Mouse (Mus musculus): Measurements from ENCODE around the gene Ptpn18.

The Ptpn18 gene

DNA sequence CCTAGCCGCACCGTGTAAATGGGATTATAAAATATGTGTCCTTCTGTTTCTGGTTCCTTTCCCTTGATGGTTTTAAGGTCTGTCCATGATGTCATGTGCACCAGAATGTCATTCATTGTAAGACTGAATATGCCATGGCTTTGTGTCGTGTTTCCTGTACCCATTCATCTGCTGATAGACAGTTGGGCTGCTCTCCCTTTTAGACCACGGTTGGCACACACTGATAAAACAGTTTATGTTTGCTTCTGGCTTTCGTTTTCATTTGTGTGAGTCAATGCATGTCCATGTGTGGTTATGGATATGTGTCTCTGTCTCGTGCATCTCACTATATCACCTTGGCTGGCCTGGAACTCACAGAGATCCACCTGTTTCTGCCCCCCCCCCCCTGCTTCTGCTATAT, 5.9 kb downstream of the Ptpn18 start:
- no peak for DNase-seq (ENCODE audit: low spot score)

DNA sequence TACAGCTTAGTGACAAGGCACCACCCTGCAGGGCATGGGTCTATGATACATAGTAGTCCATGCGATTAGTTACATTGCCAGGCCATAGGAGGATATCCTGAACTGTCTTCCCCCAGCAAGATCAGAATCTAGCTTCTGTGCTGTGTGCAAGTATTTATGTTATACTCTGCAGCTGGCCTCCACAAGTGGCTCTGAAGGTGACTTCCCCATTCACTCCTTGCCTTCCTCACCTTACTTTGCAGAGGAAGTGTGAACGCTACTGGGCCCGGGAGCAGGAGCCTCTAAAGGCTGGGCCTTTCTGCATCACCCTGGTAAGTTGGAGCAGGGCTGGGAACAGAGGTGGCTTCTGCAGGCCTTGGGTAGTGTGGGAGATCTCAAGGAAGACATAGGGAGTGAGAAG, 8.5 kb downstream of the Ptpn18 start:
- DNase-seq (ENCODE audit: low spot score), result no peak

GRCm38 (mm10) chr1:34468500-34468899, 8.9 kb downstream of the Ptpn18 start:
- DNase-seq (ENCODE audit: low spot score), result no peak

DNA sequence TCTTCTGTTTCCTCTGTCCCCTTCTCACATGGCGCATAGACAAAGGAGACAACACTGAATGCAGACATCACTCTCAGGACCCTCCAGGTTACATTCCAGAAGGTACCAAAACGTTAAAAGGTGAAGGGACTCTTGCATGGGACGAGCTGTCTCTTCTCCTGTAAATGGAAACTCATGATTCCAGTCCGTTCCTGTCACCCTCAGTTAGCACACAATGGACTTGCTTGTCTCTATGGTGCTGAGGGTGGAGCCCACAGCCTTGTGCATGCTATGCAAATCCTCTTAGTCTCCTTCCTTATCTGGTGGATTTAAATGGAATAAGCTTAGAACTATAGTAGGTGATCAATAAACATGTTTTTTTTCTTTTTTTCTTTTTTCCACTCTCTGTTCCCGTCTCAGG, 10.2 kb downstream of the Ptpn18 start:
- no peak for DNase-seq (ENCODE audit: low spot score)

DNA sequence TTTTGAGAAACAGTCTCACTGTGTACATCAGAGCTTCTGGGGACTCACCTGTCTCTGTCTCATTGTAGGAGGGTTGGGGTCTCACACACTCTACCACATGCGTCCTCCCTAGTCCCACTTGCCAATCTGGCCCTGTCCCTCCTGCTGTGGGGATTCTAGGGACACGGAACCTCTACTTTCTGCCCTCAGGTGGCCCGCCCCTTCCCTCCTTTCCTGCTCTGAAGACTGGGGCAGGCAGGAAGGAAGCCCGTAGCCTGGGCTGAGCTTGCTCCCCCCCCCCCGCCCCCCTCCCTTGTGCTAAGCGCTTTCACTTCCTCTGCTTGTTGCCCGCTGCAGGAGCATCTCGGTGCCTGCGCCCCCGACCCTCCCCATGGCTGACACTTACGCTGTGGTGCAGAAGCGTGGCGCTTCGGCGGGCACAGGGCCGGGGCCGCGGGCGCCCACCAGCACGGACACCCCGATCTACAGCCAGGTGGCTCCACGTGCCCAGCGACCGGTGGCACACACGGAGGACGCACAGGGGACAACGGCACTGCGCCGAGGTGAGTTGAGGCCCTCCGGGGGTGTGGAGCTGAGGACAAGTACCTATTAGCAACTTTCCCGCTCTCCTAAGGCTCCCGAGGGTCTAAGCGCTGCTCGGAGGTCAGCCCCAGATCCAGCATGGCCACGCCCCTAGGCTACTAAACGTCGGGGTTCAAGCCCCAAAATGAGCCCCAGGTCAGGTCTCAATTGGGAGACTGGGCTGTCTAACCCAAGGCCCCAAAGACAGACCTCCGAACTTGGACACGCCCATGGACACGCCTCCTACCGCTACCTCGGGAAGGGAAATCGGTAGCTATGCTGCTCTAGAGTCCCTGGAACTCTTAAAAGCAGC, 13.1 kb downstream of the Ptpn18 start:
- peak; percentile 38 for DNase-seq (ENCODE audit: low spot score)

DNA sequence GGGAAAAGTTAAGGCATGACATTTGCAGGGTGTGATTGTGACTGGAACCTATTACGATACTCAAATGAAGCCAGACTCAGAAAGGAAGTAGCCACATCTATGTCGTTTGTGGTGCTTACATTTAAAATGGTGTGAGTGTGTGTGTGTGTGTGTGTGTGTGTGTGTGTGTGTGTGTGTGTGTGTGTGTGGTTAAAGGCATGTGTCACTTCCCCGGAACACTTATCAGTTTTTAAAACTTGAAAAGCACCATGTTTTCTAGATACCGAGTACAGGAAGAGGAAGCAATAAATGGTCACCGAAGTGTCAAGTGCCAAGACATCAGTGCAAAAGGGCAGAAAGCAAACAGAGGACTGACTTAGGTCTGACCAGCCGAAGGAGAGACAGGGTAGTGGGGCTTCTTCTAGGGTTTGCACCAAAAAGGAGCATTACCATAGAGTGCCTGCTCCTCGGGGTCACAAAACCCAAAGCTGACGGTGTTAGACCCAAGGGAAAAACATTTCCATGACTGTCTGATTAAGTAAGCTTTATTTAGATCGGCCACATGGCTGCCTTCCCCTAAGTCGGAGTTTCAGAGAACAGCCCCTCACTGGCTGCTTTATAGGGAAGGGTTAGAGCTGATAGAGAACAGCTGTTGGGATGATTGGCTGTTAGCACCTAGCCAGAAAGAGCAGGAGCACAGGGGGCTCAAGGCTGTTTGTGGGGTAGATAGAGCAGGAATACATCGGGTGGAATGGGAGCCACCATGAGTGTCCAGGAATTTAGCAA, 19.5 kb downstream of the Ptpn18 start:
- DNase-seq (ENCODE audit: low spot score), result no peak

DNA sequence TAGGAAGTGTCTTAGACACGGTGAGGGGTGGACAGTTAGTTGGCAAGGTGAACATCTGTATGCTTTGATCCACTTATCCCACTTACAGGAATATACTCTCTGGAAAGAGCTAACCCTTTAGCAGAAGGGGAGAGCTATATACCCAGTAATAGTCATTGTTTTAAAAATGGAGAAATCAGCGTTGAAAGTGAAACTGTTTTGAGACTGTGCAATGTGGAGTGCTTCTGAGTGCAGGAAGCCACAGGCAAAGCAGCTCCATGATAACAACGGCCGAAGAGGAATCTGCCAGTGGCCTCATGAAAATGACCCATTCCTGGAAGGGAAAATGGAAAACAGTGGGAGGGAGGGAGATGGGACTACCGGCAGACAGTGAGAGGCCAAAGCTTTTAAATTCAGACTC, 21.2 kb downstream of the Ptpn18 start:
- DNase-seq (ENCODE audit: low spot score), result no peak

- DNase-seq (ENCODE audit: low spot score), result no peak
Observed at GRCm38 (mm10) chr1:34481920-34482669, 22.5 kb downstream of the Ptpn18 start.

DNA sequence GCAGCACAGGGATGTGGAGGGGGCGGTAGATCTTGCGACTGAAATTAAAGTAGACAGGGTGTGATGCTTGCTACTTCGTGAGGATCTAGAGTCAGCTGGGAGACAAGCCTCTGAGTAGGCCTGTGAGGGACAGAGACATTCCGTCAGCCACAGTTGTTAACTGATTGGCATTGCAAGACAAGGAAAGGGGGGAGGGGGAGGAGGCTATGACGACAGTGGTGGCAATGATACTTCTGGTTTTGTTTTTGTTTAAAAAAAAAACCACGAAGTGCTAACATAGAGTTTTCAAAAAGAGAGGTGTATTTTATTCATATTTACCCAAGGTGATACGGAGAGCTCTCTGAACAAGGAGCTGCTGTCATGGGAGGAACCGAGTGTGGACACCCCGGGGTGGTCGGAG, 24.9 kb downstream of the Ptpn18 start:
- no peak for DNase-seq (ENCODE audit: low spot score)

- no peak for DNase-seq (ENCODE audit: low spot score)
Observed at GRCm38 (mm10) chr1:34485461-34486188, 26.1 kb downstream of the Ptpn18 start.

DNA sequence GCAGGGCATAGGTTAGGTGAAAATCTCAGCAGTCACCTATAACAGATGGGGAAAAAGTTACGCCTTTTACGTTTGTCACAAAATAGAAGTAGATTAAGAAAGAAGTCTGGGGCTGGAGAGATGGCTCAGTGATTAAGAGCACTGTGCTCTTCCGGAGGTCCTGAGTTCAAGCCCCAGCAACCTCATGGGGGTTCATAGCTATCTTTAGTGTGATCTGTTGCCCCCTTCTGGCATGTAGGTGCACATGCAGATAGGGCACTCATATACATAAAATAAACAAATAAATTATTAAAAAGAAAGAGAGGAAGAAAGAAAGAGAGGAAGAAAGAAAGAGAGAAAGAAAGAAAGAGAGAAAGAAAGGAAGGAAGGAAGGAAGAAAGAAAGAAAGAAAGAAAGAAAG, 27.8 kb downstream of the Ptpn18 start:
- DNase-seq (ENCODE audit: low spot score), result no peak

- peak; percentile 29 for DNase-seq (ENCODE audit: low spot score)
Observed at GRCm38 (mm10) chr1:34489852-34490541, 30.4 kb downstream of the Ptpn18 start.

DNA sequence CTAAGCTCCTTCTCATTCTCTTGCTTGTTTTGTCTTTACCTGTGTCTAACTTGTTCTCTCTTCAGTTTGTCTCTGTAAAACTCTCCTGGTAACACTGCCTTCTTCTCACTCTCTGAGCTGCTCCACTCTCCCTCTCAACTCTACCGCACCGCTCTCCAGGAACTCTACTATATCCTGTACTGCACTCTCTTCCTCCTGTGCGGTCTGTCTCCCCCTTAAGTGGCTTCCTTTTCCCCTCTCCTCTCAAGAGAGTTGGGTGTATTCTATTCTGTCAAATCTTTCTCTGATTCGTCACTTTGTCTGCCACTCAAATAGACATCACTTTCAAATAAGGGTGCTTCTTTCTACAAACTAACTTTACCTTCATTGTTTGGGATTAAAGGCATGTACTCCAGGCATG, 31.9 kb downstream of the Ptpn18 start:
- no peak for DNase-seq (ENCODE audit: low spot score)

DNA sequence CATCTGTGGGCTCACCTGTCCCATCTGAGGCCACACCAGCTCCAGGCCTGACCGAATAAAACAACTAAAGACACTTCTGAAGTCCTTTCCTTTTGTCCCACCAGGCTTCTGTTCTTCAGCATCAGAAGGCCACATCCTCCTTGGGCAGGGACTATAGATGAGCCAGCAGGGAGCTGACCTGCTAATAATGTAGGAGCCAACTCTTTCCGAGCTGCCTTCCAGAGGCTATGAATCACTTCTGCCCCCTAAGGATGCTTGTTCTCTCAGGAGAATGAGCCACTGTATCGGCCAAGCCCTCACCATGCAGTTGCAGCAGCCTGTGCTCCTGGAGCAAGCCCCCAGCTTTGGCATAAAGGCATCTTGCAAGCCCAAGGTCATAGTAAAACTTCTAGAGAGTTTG, 43.4 kb downstream of the Ptpn18 start:
- DNase-seq (ENCODE audit: low spot score), result no peak

DNA sequence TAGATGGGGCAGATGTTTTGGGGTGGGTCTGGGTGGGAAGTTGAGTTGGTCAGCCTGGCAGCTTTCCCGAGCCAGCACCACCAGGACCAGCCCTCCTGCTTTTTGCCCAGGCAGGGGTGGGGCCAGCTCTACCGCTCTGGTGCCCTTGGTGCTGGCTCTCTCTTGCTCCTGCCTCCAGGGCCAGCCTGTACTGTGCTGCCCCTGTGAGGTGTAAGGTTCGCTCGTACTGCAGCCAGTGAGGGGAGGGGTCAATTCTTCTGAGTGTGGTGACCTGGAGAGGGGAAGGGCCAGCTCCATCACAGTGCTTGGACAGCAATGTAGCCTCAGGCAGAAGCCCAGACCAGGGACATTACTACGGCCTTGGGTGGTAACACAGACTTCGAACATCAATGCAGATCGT, 45.7 kb downstream of the Ptpn18 start:
- DNase-seq (ENCODE audit: low spot score), result no peak

GRCm38 (mm10) chr1:34505970-34506551, 46.5 kb downstream of the Ptpn18 start:
- DNase-seq (ENCODE audit: low spot score), result no peak

- DNase-seq (ENCODE audit: low spot score), result no peak
Observed at GRCm38 (mm10) chr1:34507986-34508385, 48.4 kb downstream of the Ptpn18 start.

DNA sequence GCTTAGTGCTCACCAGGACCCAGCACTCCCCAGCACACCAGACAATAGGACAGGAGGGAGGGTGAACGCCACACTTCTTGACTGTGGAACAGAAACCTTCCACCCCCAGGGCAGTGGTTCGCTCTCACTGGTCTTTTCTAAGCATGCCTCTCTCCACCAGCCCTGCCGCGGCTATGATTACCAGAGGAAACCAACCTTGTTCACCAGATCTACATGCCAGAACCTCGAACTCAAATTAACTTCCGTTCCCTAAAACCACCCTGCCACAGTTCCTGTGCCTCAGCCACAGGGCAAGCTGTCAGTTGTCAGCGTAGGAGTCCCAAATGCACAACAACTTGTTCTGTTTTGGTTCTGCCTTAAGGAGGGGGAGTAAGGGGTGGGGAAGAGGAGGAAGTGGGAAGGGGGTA, 51.0 kb downstream of the Ptpn18 start:
- DNase-seq (ENCODE audit: low spot score), result no peak

- peak; percentile 16 for DNase-seq (ENCODE audit: low spot score)
Observed at GRCm38 (mm10) chr1:34511027-34511426, 51.5 kb downstream of the Ptpn18 start.

DNA sequence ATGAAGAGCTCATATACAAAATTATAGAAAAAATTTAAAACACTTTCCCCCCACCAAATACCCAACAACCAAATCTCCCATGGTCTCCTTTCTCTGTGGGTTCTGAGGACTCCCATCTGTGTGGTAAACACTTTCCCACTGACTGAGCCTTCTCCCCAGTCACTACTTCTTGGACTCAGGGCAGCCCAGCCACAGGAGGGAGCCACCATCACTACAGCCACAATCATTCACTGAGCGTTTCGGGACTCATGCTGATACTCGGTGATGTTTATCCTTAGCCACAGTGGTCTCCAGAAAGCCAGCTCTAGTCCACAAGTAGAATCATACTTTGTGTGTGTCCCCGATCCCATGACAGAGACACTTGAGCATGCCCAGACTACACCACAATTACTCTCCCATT, 53.5 kb downstream of the Ptpn18 start:
- no peak for DNase-seq (ENCODE audit: low spot score)

DNA sequence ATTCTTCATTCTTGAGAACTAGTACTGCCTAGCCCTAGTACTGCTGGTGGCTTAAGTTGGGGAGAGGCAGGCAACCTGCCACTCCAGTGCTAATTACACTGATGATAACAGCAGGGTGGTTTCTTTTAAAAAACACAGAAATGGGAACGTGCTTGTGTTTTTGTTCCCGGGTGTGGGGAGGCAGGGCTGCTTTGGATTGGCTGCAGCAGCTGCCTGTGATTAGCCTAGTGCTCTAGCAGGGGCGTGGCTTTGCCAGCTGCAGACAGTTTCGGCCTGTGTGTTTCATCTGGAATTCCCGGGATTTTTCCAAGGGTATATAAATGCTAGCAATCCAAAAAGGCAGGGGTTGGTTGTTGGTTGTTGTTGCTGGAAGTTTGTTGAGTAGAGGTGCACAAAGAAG, 57.0 kb downstream of the Ptpn18 start:
- DNase-seq (ENCODE audit: low spot score), result no peak

Data from c-Kit-positive CD71-positive TER-119-positive erythroid progenitor cells, embryonic 14.5 days (primary cell).